Mouse (Mus musculus) olfactory bulb, adult 2 months (tissue): ENCODE data around the gene Nox4. TPM values are rescaled to one million over a fixed set of nuclear protein-coding genes. Genes with fewer than 3 reads are reported as not detected.

Source experiments
- H3K27ac ChIP-seq: fragments of 200-500 bp; 2 replicates; pipeline ENCODE4 v1.5.1; 2012; ENCODE audit warnings: low read depth, low read length; ENCODE audit not compliant: insufficient read depth
- H3K4me1 ChIP-seq: fragments of 200-500 bp; 2 replicates; pipeline ENCODE4 v1.6.1; 2012; ENCODE audit warnings: low read length; ENCODE audit not compliant: control insufficient read depth, insufficient read depth
- H3K4me3 ChIP-seq: fragments of 200-500 bp; 2 replicates; pipeline ENCODE4 v1.5.1; 2012; ENCODE audit warnings: mild to moderate bottlenecking, low read depth, low read length, moderate library complexity; ENCODE audit not compliant: insufficient read depth
- CTCF ChIP-seq: fragments of 200-500 bp; IDR thresholded peaks from 2 replicates; pipeline ENCODE4 v1.5.1; 2012; ENCODE audit warnings: low read depth, mild to moderate bottlenecking, low read length, moderate library complexity; ENCODE audit not compliant: insufficient read depth
- POLR2A ChIP-seq: fragments of 200-500 bp; IDR thresholded peaks from 2 replicates; pipeline ENCODE4 v1.6.1; 2012; ENCODE audit warnings: mild to moderate bottlenecking, low read depth, low read length, moderate library complexity; ENCODE audit not compliant: insufficient read depth
- WGBS: fragments of 180-500 bp; shearing (Covaris S2); methylation state at CpG from one replicate; pipeline ENCODE4 v1.1.7; 2018; 5-methylcytosine and 5-hydroxymethylcytosine counted together
- polyA plus RNA-seq: library from polyadenylated mRNA; stranded (reverse); fragments of >200 nt; gene quantifications from 2 replicates; pipeline ENCODE4 v1.2.4, GENCODE M21; 2012; ENCODE audit warnings: low replicate concordance; ENCODE audit not compliant: missing spikeins, insufficient read depth, insufficient read length

Nox4 gene
- polyA plus RNA-seq, 1 experiment: not detected

DNA sequence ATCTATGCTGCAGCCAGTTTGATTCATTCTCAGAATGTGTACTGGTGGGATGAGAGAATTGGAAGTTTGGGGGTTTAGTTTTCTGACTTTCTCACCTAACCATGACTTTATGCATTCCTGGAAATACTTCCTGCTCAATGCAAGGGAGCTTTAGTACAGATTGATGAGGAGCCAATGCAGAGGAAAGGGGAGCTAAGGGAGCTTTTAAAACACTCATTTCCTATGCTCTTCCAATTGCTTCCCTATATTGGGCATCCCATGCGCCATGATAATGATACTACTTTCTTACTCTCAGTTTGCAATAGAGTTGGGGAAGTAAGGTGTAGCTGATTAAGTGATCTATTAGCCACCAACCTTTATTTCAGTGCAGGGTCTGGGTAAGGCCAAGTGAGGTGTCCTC is 1.0 kb downstream of the Nox4 start:
- WGBS: 77% methylated on average over 1 of the region's 1 CpGs
- H3K27ac ChIP-seq: no peak overlapping the region
- TF ChIP-seq POLR2A (no peak), CTCF (no peak)
- peaks cover 3% of the 10 kb centered on the region; the same call in 1 of the 2 replicates for H3K4me1 ChIP-seq
- peak overlapping the region; percentile 45 for H3K4me3 ChIP-seq

DNA sequence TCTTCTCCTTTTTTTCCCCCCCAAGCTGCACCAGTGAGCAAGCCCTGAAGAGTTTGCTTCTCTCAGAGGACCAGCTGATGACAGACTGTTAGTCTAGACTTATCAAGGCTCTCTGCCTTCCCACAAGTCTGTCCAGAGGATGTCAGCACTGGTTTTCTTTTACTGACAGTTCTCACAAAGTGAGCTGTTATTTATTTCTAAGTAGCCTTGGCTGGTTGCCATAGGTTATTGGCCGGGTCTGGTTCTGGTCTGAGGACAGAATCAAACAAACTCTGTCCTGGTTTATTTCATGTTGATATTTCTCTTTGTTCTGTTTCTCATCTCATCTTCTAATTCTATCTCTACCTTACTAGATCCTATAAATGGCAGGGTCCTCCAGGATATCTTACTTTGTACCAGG is 2.0 kb downstream of the Nox4 start:
- no peak overlapping the region for H3K4me3 ChIP-seq
- peaks cover 3% of the 10 kb centered on the region; the same call in 1 of the 2 replicates for H3K4me1 ChIP-seq
- H3K27ac ChIP-seq: no peak overlapping the region
- TF ChIP-seq POLR2A: no peak
- TF ChIP-seq CTCF: no peak
- 32% methylated on average over 1 of the region's 1 CpGs for WGBS

DNA sequence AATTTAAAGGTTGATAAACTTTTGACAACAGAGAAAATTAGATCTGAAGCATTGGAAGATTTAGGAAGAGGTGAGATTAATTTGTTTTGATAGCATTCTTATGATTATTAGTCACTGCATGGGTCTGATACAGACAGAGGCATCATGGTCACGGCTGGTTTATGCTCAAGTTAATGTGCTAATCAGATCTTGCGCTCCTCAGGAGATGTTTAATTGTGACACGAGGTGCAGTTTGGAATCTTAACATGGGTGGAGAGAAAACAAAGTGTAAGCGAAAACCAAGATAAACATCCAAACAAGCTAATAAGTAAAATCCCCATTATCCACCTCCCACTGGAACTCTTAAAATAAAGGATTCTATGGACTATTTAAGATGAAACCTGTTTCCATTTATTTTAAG is 6.2 kb downstream of the Nox4 start:
- no peak for TF ChIP-seq CTCF
- no peak for TF ChIP-seq POLR2A
- H3K4me1 ChIP-seq: no peaks in the 10 kb centered on the region
- H3K27ac ChIP-seq: no peak overlapping the region
- no peak overlapping the region for H3K4me3 ChIP-seq
- WGBS: 70% methylated on average over 4 of the region's 4 CpGs

DNA sequence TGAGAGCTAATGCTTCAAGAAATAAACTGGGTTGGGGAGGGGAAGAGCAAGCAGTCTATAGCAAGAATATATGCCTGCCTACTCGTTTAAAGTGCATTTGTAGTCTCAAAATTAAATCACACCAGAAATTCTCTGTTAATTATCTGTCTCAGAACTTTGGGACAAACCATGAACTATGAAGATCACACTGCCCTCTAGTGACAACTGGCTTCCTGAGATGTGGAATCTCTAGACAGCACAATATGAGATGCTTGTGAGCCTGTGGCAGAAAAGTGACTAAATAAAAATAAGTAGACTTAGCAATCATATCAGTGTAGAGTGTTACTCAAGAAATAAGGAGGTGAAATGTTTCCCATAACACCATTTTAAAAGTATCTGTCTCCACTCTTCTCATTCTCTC is 31.3 kb downstream of the Nox4 start:
- Histone ChIP-seq H3K4me3 (no peak overlapping the region), H3K27ac (no peak overlapping the region), H3K4me1 (no peaks in the 10 kb centered on the region)
- 2% methylated on average over 1 of the region's 1 CpGs for WGBS
- TF ChIP-seq CTCF: no peak

DNA sequence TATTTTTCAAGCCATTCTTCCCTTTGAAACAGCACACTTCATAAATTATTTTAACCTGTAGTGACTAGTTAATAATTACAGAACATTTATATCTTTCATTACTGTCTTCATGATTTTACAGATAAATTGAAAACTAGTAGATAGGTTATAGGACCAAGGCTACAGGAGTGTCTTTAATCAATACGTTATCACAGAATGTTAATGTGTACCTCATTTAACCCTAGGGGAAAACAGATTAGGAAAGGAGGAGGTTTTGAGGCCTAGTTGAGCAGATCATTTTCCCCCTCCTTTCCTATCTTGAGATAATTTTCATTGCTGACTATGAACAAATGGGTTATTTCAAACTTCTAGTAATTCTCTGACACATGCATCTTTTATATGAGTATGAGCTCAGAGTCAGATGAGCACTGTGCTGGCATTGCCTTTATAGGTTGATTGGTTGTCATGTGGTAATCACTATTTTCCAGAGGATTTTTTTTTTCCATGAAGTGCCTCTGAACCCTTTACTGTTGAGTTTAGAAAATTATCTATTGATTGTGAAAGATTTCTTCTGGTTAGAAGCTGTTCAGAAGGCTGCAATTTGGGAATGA is 57.9 kb downstream of the Nox4 start:
- WGBS: 91% methylated on average over 1 of the region's 1 CpGs
- Histone ChIP-seq H3K4me1 (no peaks in the 10 kb centered on the region), H3K27ac (no peak overlapping the region), H3K4me3 (no peak overlapping the region)
- no peak for TF ChIP-seq CTCF
- TF ChIP-seq POLR2A: no peak

DNA sequence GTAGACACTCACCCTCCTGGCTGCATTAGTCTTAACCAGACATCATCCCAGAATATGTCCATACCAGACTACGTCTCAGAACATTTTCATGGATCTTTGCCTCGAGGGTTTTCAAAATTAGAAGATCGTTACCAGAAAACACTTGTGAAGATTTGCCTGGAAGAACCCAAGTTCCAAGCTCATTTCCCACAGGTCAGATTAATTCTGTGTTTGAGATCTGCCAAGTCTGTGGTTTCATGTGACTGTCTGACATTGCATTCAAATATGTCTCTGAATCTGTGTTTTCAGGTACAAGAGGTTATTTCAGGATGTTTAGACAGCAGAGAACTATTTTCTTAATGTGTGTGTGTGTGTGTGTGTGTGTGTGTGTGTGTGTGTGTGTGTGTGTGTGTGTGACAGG is 75.7 kb downstream of the Nox4 start:
- H3K27ac ChIP-seq: no peak overlapping the region
- no peak overlapping the region for H3K4me3 ChIP-seq
- H3K4me1 ChIP-seq: no peaks in the 10 kb centered on the region
- 83% methylated on average over 3 of the region's 3 CpGs for WGBS
- TF ChIP-seq CTCF (no peak), POLR2A (no peak)

DNA sequence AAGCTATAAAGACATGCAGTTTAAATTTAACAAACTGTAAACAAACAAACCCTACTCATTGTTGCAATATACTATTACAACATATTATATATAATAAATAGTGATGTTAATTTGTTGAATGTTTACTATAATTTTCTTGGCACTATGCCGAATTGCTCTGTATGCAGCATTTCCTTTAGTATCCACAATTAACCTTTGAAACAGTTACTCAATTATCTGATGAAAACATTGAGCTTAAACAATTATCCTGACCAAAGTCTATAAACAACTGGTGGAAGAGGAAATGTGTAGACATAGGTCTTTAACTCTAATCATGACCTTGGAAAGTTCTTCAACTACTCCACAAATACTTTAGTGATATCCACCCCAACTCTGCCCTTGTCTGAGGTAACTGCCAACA is 76.2 kb downstream of the Nox4 start:
- no peak for TF ChIP-seq CTCF
- no peak for TF ChIP-seq POLR2A
- WGBS: 69% methylated on average over 1 of the region's 1 CpGs

DNA sequence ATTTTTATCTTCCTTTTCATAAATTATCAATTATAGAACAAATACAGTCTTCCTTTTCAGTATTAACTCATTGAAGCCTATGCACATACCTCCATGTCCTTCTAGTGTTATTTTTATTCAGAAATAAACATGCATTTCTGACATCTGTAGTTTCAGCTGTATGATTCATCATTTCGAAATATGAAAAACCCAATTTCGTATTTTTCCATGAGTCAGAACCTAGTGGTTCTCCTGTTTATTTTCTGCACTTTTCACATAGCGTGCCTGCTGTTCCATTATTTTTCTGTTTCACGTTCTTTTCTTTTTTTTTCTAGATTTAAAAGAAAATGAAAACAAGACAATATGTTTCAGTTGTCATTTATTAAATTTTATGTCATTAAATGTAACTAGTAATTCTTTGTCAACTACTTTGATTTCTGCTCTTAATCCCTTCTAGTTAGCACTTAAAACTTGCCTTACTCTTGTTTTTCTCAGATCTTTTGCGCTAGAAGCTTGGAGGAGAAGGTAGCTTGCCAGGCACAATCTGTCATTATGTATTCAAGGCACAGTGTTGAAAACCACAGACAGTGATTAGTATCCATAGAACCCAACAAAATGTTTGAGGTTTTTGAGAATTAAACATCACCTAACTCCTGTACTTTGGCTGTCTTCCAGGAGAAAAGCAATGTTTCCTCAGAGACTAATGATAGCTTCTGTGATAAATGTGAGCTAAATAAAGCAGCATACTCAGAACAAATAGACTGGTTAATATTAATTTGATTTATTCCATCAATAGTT is 85.1 kb downstream of the Nox4 start:
- Histone ChIP-seq H3K4me3 (no peak overlapping the region), H3K4me1 (no peaks in the 10 kb centered on the region), H3K27ac (no peak overlapping the region)
- WGBS: 76% methylated on average over 5 of the region's 5 CpGs
- TF ChIP-seq CTCF (no peak), POLR2A (no peak)

More for the DNA sequence above, 76.2 kb downstream of the Nox4 start:
- no peak overlapping the region for H3K4me3 ChIP-seq
- H3K4me1 ChIP-seq: no peaks in the 10 kb centered on the region
- no peak overlapping the region for H3K27ac ChIP-seq

DNA sequence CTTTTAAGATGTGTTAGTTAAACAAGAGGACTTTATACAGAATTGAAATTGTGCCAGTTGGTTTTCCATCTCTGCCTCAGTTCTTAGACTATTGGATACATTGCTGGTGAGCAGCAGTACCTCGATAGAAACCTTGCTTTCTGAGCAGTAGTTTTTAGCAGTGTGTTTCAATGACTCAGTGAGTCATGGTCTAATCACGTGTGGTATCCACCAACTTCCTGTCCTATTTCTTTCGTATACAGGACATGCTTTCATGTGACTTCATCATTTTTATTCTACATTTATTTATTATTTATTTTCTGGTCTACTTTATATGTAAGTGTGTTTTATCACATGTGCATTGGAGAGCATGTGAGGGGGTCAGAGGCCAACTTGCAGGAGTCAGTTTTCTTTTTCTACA is 99.7 kb downstream of the Nox4 start:
- WGBS: 66% methylated on average over 3 of the region's 3 CpGs
- no peaks in the 10 kb centered on the region for H3K4me1 ChIP-seq
- H3K4me3 ChIP-seq: no peak overlapping the region
- TF ChIP-seq POLR2A: no peak
- TF ChIP-seq CTCF: no peak
- no peak overlapping the region for H3K27ac ChIP-seq
